Mouse (Mus musculus) thymus, postnatal 25 days (tissue): Measurements from ENCODE around the gene Ammecr1.

Experiments used
- DNase-seq: peaks from one replicate; pipeline ENCODE4 v3.0.0; 2022

Ammecr1 gene

DNA sequence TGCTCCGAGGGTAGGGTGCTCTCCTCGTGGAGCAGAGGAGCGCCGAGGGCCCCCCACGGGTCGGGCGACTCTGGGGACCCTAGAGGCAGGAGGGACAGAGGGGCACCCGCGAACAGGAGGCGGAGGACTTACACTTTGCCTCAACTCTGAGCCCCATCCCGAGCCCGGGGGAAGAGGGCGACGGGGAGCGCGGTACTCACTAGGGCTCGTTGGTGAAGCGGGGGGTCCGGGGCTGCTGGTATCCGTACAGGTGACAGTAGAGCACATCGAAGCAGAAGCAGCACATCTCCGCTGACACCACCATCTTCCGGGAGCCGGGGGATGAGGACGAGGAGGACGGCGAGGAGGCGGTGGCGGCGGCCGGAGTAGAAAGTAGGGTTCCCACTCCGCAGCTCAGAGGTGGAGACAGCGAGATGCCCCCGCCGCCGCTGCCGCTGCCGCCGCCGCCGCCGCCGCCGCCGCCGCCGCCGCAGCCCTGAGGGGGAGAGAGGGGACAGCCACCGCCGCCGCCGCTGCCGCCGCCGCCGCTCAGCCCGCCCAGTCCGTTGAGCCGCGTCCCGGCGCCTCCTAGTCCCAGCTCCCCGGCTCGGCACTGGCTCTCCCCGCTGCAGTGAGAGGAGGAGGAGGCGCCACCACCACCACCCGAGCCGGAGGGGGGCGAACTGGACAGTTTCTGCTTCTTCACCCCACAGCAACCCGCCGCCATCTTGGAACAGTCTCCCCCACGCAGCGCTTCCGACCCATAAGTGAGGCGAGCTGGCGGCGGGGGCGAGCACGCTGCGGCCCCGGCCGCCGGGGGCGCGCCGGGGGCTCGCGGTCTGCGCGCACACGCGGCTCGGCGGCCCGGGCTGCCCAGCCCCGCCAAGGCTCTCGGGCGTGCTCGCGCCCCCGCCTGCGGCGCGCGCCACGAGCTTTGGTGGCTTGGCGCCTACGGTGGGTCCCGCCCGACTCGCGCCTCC, at the start of gene Ammecr1:
TSS of gene Ammecr1 (minus strand) at position 721 of the 959 bp plus-strand sequence.
- DNase-seq, result peak; percentile 76

- no peak for DNase-seq
Measured at GRCm38 (mm10) chrX:143014118-143014517, 47.6 kb upstream of the Ammecr1 start.

DNA sequence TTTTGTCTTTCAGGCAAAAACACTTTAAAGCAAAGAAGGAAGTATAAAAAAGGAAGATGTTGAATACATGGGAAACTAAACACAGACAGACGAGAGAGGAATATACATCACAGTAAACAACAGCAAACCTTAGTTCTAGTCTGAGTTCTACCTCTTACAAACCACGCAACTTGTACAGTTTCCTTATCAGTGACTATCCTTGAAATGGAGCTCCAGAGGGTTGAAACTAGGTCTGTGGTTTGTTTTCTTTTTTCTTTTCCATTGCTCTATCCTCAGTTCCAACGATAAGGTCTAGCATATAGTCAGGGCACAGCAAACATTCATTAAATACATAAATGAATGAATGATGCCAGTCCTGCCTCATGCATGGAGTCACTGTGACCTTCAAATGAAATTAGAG, 45.8 kb upstream of the Ammecr1 start:
- no peak for DNase-seq

- no peak for DNase-seq
Measured at GRCm38 (mm10) chrX:143011865-143012264, 45.3 kb upstream of the Ammecr1 start.

GRCm38 (mm10) chrX:143004131-143004846, 37.8 kb upstream of the Ammecr1 start:
- no peak for DNase-seq

GRCm38 (mm10) chrX:142997214-142997613, 30.7 kb upstream of the Ammecr1 start:
- DNase-seq, result no peak

DNA sequence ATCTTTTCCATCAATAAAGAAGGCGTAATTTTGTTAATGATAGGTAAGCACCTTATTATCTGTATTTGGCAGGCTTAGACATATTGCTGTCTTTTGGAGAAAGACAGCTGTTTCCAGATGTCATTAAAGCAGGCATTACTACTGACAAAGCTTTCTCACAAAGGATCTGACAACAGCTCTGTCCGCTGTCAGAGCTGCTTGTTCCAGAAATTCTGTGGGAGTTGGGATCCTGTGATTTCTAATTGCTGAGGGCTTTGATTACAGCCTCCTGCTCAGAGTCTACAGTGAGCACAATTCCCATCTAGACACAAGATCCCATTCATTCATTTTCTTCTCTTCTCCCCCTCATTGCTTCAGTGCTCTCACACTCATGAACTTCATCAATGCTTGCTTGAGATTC, 28.0 kb upstream of the Ammecr1 start:
- no peak for DNase-seq

DNA sequence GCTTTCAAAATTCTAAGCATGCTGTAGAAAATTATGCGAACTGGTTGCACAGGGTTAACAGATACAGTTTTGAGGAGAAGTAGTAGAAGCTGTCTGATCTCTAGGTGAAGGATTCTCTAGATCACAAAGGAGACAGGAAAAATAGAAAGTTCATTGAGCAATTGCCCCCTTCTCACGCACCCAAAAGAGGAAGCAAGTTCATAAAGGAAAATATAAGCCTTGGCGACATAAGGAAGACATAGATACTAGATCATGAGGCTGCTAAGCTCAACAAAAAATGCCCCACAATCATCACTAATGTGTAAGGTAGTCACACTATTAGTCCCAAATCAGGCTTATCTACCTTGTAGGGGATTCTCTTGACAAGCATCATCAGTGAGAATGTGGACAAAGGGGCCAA, 17.6 kb upstream of the Ammecr1 start:
- DNase-seq, result no peak

GRCm38 (mm10) chrX:142983638-142984037, 17.1 kb upstream of the Ammecr1 start:
- no peak for DNase-seq

DNA sequence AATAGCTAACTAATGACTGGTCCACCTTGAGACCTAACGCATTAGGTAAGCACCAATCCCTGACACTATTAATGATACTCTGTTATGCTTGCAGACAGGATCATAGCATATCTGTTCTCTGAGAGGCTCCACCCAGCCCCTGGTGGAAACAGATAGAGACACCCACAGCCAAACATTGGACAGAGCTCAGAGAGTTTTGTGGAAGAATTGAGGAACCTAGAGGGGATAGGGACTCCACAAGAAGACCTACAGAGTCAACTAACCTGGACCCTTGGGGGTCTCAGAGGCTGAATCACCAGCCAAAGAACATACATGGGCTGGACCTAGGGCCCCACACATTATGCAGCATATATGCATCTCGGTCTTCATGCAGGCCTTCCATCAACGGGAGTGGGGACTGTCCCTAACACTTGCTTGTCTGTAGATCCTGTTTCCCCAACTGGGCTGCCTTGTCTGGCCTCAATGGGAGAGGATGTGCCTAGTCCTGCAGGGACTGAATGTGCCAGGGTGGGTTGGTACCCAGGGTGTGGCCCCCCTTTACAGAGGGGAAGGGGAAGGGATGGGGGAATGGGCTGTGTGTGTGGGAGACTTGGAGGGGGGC, 15.1 kb upstream of the Ammecr1 start:
- DNase-seq, result no peak

- no peak for DNase-seq
Measured at GRCm38 (mm10) chrX:142980855-142981529, 14.5 kb upstream of the Ammecr1 start.

- no peak for DNase-seq
Measured at GRCm38 (mm10) chrX:142979224-142979623, 12.7 kb upstream of the Ammecr1 start.

GRCm38 (mm10) chrX:142972443-142972970, 6.0 kb upstream of the Ammecr1 start:
- DNase-seq, result no peak

GRCm38 (mm10) chrX:142971759-142972158, 5.2 kb upstream of the Ammecr1 start:
- DNase-seq, result no peak

GRCm38 (mm10) chrX:142967067-142967466, 539 bp upstream of the Ammecr1 start:
- DNase-seq, result no peak

GRCm38 (mm10) chrX:142965236-142966007, 1.1 kb downstream of the Ammecr1 start:
- DNase-seq, result no peak

DNA sequence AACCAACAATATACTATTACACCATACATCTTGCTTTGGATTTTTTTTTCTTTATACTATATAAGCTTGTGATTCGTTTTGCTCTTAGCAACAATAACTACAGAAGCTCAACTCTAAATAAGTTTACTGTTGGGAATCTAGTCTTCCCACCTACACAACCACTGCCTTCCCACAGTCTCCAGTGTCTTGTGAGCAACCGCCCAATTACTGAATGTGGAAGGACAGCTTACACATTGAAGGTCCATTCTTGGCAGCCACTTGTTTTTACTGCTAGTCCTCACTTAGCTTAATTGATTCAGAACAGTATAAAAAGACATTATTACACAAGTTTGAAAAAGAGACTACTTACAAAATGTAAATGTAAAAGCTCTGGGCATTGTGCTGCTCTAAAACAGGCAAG, 6.1 kb downstream of the Ammecr1 start:
- DNase-seq, result no peak

DNA sequence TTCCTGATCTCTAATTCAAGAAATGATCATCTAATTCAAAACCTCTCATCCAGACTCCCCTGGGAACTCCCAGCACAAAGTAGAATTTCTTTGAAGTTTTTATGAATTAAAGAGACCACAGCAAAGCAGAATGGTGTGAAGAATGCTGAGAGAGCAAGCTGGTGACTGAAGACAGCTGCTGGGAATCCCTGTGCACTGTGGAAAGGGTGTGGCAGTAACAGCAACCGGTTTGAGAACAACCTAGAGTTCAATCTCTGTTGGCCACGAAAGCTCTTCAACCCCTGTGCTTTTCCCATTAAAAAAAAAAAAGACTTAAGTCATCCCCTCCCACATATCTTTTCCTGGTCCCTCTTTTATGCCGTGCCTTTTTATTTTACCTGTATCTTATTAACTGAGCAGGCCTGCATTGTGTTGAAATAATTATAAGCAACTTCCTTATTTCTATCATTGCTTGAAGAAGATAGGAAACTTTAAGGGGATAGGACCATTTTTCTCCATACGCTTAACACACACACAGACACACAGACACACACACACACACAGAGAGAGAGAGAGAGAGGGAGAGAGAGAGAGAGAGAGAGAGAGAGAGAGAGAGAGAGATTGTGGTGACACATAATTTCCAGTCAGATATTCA, 6.7 kb downstream of the Ammecr1 start:
- no peak for DNase-seq

DNA sequence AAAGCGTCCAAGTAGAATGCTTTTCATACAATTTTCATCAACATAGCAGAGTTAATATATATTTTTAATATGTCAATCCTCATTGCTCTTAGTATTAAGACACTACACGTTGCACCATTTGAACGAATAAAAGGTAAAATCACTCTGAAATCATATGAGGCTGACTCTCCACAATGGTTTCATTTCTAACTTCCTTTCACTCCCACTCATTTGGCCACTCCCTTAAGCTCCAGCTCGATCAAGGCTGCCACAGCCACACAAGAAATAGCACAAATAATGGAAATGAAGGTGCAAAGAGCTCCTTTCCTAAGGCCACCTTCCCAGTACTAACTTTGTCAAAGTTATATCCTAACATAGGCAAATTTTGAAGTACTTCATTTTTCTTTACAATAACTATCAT, 38.1 kb downstream of the Ammecr1 start:
- DNase-seq, result no peak

DNA sequence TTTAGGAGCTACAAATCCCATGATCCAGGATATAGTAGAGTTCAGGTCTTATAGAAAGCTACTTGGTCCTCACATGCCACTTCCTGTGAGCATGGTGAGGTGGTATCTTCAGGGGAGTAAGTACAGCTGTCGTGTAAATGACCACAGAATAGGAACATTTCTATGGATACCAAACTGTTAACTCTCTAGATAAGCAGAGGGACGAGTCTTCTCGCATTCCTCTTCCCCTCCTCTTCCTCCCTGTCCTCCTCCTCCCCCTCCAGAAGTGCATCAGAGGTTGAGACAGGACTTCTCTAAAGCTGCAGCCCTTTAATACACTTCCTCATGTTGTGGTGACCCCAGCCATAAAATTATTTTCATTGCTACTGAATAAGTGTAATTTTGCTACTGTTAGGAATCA, 49.1 kb downstream of the Ammecr1 start:
- no peak for DNase-seq

DNA sequence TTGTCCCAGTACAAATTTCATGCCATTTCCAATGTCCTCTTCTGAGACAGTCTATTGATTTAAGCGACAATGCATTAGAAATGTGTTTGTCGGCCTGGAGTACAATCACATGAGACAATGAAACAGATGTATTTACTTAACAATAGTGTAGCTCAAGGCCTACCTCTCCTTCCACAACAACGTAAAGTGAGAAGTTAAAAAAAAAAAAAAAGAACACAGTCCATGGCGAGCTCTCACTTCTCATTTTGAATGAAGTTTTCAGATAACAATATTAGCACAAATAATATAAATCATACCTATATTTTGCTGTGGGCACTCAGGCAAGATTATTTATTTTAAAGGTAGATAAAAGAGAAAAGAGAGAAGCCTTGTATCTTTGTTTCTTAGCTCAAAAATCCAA, 49.8 kb downstream of the Ammecr1 start:
- no peak for DNase-seq
